Mouse (Mus musculus): ENCODE data around the gene Gm38100.

Gm38100 gene

GRCm38 (mm10) chr1:175920029-175920428 lies at the start of gene Gm38100:
Gm38100 (plus strand) TSS chr1:175920329.
- no peak for DNase-seq (ENCODE audit: low spot score in 2 of 2)

- no peak for DNase-seq (ENCODE audit: low spot score in 2 of 2)
Observed at GRCm38 (mm10) chr1:175870716-175871115, 49.4 kb upstream of the Gm38100 start.

- DNase-seq (ENCODE audit: low spot score in 2 of 2): no peak
Observed at GRCm38 (mm10) chr1:175872028-175872816, 47.9 kb upstream of the Gm38100 start.

- peak; percentile 82 to 84 for DNase-seq (ENCODE audit: low spot score in 2 of 2)
Observed at GRCm38 (mm10) chr1:175880453-175881296, 39.5 kb upstream of the Gm38100 start, which contains the start of gene Exo1. Exo1 (plus strand) TSS chr1:175880581.

- no peak for DNase-seq (ENCODE audit: low spot score in 2 of 2)
Observed at GRCm38 (mm10) chr1:175883398-175883797, 36.7 kb upstream of the Gm38100 start.

GRCm38 (mm10) chr1:175893263-175893662 lies 26.9 kb upstream of the Gm38100 start:
- DNase-seq (ENCODE audit: low spot score in 2 of 2): no peak

- no peak for DNase-seq (ENCODE audit: low spot score in 2 of 2)
Observed at GRCm38 (mm10) chr1:175893726-175894125, 26.4 kb upstream of the Gm38100 start.

- no peak for DNase-seq (ENCODE audit: low spot score in 2 of 2)
Observed at GRCm38 (mm10) chr1:175911207-175911606, 8.9 kb upstream of the Gm38100 start.

GRCm38 (mm10) chr1:175912038-175912437 lies 8.1 kb upstream of the Gm38100 start:
- no peak for DNase-seq (ENCODE audit: low spot score in 2 of 2)

- no peak for DNase-seq (ENCODE audit: low spot score in 2 of 2)
Observed at GRCm38 (mm10) chr1:175913728-175914303, 6.3 kb upstream of the Gm38100 start.

GRCm38 (mm10) chr1:175921091-175921490 lies 962 bp downstream of the Gm38100 start:
- DNase-seq (ENCODE audit: low spot score in 2 of 2): no peak

- DNase-seq (ENCODE audit: low spot score in 2 of 2): peak; percentile 29 to 49
Observed at GRCm38 (mm10) chr1:175923848-175924787, 4.0 kb downstream of the Gm38100 start.

- no peak for DNase-seq (ENCODE audit: low spot score in 2 of 2)
Observed at GRCm38 (mm10) chr1:175931391-175931790, 11.3 kb downstream of the Gm38100 start.

- peak; percentile 1 to 14 for DNase-seq (ENCODE audit: low spot score in 2 of 2)
Observed at GRCm38 (mm10) chr1:175936282-175936737, 16.2 kb downstream of the Gm38100 start.

GRCm38 (mm10) chr1:175938731-175939130 lies 18.6 kb downstream of the Gm38100 start:
- DNase-seq (ENCODE audit: low spot score in 2 of 2): no peak

- DNase-seq (ENCODE audit: low spot score in 2 of 2): no peak
Observed at GRCm38 (mm10) chr1:175943168-175943567, 23.0 kb downstream of the Gm38100 start.

- DNase-seq (ENCODE audit: low spot score in 2 of 2): no peak
Observed at GRCm38 (mm10) chr1:175946718-175947315, 26.7 kb downstream of the Gm38100 start.

- no peak for DNase-seq (ENCODE audit: low spot score in 2 of 2)
Observed at GRCm38 (mm10) chr1:175950421-175950820, 30.3 kb downstream of the Gm38100 start.

GRCm38 (mm10) chr1:175950851-175951250 lies 30.7 kb downstream of the Gm38100 start:
- no peak for DNase-seq (ENCODE audit: low spot score in 2 of 2)

GRCm38 (mm10) chr1:175961786-175962185 lies 41.7 kb downstream of the Gm38100 start:
- no peak for DNase-seq (ENCODE audit: low spot score in 2 of 2)

All from natural killer cell, adult 2 months (primary cell).